Mouse (Mus musculus) embryo, embryonic 10 days (tissue): ENCODE measurements at regions not wholly inside any gene's neighbourhood (a gene's known extent, or its start where the extent isn't known, plus 50 kb on each side); places are given as distances from the start of the nearest gene placed in this dataset.

Source experiments
- DNase-seq: peaks from one replicate; pipeline ENCODE4 v3.0.0-alpha.2; 2015; ENCODE audit warnings: low spot score

DNA sequence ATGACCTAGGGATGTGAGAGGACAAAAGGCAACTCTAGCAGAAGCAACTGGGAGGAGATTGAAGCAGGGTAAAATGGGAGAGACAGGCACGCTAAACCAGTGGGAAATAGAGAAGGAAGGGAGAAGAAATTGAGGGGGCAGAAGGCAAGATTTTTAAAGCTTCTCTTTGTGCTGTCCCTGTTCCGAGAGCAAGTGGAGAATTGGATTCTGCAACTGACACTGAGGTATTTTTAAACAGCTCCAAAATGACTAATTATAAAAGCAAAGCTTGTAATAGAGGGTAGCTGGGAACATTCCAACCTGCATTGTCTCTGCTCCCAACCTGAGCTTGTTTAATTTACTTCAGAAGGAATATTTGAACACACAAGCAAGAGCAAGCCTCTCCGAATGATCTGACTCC, 460.7 kb upstream of the Mgmt start:
- DNase-seq = no peak

DNA sequence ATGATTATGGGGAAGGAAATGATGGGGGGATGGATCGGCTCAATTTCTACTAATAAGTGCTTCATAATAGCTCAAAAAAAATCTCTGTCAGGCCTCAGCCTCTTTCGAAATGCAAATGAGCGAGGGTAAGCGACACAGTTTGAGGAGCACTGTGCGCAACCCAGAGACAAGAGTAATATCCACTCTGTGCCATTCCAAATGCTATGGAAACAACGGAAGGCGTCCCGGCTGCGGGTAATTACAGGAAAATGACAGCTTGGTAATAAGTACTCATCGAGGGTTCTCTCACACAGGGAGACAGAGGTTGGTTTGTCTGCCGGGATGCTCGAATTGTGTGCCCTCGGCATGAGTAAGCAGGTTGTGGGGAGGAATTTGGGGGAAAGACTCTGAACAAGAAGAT, 459.9 kb upstream of the Mgmt start:
- DNase-seq = no peak

DNA sequence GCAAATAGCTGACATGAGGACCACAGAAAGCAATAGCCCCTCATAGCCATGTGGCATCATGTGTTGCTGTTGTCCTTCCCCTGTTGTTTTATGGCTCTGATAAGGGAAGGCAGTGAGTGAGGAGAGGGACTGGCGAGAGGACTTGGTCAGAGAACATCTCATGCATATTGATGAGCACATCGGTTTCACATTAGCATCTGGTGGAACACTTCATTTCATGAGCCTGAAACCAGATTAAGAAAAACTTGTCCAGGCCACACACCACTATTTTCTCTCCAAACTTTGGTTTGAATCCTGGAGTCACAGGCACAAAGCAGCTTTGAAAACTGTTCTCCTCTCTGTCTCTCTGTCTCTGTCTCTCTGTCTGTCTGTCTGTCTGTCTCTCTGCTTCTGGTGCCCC, 451.0 kb upstream of the Mgmt start:
- DNase-seq = no peak

DNA sequence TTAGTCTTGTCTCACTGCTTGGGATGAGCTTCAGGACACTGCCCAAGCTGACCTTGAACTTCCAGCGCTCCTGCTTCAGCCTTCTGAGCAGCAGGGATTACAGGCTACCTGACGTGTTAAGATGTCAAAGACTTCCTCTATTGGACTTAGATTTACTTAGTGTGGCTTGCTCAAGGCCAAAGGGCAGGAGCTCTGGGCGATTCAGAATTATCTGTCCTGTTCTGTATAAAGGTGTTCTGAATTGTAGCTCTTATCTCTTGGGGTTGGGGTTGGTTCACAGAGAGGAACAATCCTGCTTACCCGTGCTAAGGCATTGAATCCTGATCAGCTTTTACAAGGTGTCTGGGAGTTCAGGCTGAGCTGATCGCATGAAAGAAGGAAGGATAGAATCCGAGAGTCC, 449.3 kb upstream of the Mgmt start:
- no peak for DNase-seq

DNA sequence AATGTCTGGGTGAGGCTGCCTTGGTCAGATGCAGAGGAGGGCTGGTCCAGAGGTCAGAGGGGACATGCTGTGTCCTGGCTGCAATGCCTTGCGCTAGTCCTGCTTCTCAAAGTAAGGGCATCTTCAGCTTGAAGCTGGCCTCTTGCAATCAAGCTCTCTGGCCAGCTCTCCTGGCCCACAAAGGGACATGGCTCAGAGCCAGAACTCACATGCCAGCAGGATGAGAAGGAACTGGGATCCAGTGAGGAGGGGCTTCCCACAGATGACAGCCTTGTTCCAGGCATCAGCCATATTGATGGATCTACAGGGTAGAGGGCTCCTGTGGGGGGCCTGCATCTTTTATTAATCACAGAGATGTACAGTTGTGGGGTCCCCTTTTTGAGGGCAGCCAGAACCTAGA, 445.1 kb upstream of the Mgmt start:
- no peak for DNase-seq

DNA sequence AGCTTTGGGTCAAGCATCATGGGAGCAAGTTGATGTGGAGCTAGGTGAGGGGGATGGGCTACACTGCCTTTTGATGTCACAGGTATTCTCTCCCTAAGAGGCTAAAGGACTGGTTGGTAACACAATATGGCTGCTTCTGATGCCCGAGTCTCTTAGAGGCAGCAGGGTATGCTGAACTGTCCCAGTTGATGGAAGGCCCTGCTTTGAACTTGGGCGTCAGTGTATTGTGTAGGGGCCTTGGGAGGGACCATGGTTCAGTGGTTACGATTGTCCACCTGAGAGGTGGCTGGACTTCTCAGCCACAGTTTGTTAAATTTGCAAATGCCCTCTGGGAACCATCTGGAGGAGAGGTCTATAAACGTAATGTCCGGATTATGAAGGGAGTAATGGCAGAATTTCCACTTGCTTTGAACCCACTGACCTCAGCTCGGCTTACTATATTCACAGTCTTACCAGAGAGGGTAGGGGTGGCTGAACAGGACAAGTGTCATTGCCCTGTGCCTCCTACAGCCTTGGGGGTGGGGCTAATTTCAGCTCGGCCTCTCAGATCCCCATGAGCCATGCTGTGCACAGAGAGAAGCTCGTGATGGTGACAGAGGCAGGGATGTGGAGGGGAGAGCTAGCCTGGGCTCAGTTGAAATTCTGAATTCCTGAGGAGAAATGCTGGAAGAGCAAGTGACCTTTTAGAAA, 442.6 kb upstream of the Mgmt start:
- no peak for DNase-seq

DNA sequence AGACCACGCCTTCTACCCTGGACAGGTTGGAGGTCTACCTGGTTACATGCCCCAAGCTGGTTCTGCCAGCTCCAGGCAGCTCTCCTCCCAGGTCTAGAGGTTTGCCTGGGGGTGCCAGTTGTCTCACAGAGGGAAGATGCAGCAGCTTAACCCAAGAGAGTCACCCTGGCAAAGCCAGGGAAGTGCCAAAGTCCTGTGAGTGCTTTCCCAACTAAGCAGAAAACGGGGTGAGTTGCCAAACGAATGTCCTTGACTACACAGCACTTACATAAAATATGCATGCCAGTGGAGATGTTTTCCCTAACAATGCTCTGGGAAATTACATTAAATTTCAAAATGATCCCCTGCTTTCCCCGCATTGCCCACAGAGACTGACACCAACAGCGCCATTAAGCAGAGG, 441.9 kb upstream of the Mgmt start:
- DNase-seq = no peak

DNA sequence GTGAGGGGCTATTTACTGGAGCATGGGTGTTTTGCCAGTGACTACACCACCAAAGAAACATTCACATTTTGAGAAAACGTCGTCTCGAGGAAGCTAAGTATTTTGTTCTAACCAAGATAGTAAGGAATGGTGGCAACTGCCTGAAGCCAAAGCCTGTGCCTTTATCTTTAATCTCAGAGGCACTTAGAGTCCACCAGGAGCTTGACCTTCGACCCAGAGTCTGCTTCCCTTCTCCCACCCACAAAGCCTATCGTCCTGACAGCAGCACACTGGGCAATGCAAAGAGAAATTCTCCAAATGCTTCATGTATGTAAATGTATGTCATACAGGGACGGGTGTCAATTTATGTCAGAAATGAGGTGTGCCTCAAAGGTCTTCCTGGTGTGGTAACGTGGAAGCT, 437.2 kb upstream of the Mgmt start:
- peak; percentile 52 for DNase-seq

DNA sequence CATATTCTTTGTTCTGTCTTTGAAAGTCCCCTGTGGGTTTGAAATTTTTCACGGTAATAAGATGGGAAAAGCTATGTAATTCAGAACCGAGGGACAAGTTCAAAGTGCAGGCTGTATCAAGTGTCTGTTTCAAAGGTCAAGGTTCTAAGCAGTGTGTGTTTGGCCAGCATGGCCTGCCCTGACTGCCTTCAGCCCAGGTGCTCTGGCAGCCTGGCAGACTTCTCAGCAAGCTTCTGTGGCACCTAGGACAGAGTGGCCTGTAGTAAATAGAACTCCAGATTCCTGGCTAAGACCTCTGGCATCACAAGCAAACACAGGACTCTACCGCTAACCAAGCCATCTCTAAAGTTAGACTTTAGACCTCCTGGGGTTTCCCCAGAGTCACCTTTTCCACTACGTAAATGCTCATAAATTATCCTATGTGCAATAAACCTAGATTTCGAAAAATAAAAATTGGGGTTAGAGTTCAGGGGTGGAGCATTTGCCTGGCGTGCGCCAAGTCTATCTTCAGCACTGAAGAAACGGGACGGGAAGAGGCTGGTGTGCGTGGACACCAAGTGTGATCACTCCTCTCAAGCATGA, 436.5 kb upstream of the Mgmt start:
- DNase-seq = no peak

DNA sequence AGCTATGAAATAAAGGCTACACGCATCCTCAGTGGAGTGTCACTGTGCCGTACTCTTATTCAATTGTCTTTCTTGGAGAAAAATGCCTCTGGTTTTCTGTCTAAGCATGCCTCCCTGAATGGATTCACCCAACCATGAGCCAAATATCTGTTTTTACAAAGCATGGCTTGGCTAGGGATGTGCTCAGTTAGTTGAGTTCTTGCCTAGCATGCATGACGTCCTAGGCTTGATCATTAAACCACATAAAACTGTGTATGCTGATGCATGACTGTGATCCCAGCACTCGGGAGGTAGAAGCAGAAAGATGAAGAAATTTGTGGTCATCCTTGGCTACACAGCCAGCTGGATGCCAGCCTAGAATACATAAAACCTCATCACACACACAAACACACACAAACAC, 417.3 kb upstream of the Mgmt start:
- no peak for DNase-seq

DNA sequence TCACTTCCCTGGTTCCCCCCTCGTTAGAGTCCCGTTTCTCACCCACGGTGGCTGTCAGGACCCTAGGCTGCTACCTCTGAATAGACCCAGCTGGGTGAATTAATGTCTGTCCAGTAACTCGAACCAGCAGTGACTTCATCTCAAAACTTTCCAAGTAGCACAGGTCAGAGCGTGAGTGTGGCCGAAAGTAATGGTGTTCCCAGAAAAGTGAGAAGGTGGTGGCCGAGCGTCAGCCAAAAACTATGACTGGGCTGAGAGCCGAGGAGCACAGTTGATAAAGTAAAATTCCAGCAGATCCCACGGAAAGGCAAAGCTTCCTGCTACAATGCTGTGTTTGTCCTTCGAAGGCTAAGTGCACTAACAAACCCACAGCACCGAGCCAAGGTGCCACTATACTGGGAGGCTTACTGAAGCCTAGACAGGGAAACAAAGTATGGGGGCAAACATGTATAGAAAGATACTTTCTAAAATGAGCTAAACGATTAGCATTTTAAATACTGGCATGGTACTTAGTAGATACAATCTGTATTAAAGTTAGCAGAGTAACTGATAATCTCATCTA, 413.7 kb upstream of the Mgmt start:
- DNase-seq = no peak

DNA sequence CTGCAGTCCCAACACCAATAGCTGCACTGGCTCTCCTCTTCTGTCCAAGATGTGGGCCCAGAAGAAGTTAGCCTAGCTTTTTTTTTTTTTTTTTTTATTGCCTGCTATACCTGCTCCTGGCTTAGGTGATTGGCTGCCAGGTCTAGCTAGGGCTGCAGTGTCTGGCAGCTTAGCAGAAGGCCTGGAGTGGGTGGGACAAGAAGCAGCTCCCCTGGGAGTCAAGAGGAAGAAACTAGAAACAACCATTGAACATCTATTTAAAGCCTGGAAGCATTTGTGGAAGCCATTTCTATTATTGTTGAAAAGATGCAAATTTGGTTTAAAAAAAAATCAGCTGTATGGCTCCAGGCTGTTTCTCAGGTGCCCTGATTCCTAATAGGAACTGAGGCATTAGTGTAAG, 411.2 kb upstream of the Mgmt start:
- DNase-seq = no peak

DNA sequence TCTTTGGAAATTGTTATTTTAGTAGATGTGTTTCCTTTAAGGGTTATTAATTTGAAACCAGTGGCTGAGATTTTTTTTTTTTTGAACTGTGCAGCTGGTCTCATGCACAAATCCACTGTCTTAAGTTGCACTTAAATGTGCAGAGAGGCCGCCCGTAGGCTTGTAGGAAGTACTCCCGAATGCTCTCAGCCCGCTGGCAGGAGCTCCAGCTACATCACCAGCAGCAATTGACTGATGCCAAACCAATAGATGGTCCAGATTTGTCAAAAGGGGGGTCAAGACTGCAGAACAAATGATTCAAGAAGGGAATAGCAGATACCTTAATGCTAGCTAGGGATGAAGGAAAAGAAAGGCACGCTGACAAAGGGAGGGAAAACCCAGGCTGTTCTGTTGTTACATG, 406.9 kb upstream of the Mgmt start:
- no peak for DNase-seq

DNA sequence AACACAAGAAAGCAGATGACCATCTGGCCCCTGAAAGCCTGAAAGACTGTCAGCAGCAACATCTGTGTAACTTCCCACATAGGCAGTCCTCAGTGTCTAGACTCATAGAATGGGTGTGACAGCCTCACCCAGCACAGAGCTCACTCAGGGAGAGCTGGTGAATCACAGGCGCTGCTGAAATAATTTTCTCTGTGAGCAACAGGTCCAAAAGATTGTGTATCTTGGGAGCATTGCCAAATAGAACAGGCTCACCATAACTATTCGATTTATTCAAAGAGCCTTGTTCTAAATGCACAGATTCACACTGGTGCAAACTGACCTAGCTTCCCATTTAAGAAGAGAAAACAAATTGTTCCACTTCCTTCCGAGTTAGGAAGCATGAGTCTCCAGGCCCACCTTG, 399.6 kb upstream of the Mgmt start:
- no peak for DNase-seq

DNA sequence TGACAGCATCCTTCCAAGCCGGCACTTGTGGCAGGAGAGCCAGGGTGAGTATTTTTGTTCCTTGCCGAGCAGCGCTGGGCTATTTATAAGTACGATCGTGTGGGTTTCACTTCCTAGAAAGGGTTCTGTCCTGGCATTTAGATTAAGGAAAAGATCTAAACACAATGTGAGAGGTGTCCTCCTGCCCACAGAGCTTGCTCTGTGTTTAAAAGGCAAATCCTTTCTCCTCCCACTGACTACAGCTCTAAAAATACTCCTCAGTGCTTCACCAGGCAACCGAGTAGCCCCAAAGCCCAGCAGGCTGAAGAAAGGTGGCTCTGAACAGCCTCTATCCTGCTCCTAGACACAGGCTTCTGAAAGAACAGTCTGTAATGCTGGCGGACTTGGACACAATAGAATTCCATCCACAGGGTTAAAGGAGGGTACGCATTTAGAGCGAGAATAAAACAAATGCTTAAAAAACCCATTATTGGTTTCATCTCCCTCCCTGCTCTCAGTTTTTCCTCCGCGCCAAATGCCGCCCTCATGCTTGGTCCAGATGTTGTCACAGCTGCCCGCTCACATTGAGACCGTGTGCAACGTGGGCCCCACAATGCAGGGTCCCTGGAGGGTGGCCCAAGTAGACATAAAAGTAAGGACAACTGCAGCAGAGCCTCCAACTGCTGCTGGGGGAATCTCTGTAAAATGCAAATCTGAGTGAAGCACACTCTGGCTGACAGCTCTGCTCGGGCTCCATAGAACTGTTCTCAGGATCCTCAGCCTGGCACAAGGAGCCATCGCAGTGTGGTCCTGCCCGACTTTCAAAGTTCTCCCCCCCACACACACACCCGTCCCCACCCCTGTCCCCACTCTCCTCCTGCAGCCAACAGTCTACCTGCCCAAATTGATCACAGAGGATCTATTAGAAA, 397.8 kb upstream of the Mgmt start:
- DNase-seq = peak; percentile 35

DNA sequence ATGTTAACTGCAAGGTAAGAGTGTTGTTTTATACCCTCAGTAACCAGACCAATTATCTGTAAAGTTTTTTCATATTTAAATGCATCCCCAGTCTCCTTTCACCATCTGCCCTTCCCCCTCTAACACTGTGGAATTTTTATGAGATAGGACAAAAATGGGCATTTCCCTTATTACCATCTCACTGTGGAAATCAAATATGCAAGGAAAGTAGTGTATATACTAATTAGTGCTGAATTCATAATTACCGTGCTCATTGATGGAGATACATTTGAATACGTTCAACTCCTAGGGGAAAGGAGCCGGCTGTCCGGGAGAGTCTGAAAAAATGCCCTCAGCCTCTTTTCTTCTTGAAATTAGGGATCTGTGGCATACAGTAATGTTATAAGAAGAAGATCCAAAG, 394.4 kb upstream of the Mgmt start:
- DNase-seq = no peak

DNA sequence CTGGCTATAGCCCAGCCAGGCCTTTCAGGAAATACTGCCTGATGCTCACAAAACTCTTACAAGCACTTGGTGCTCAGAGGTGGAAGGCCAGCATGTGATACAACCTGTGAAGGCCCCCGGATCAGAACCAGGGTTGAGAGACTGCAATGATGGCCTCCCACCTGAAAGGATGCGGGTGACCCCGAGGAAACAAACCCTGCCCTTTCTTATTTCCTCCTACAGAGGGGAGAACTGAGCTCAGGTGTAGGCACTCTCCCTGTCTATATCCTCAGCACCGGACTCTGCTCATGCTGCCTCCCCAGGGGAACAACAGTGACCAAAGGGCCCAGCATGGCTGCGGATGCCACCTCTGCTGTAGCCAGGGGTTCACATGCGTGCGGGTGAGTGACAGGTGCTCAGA, 393.3 kb upstream of the Mgmt start:
- DNase-seq = no peak

DNA sequence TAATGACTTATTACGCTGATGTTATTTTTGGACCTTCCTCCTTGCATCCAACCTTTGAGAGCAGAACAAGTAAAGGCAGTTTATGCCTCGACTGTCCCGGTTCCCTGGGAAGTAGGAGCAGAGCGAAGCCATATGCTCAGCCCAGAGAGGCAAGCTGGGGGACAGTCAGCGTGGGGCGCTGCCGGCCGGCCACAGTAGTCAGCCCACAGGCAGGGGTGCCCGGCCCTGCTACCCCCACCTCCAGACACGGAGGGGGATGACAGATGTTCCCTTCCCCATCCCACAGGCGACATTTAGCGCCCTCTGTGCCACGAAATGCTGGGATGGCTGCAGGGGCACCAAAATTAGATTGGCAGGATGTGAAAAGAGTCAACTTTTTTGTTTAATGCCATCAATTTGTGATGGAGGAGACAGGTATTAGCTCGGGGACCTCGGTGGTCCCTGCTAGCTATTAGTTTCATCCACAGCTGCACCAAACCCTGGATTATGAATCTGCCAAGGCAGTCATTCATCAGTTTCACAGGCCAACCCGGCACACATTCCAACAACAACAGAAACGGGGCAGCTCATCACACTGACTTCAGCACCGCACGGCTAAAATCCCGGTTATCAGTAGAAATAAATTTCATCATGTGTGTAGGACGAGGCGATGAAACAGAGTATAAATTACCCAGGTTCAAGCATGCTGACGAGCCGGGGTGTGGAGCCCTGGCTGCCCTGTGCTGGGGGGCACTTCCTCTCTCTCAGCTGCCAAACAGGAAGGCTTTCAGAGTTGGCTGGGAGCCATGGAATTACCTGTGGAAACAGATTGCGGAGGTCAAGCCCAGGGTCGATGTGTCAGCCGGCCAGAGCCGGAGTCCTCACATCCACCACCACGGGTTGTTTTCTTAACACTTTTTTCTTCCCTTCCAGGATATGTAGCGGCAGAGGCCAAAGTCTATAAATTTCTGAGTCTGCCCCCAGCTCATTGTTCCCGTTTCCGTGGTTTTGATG, 392.3 kb upstream of the Mgmt start:
- DNase-seq = peak; percentile 81

DNA sequence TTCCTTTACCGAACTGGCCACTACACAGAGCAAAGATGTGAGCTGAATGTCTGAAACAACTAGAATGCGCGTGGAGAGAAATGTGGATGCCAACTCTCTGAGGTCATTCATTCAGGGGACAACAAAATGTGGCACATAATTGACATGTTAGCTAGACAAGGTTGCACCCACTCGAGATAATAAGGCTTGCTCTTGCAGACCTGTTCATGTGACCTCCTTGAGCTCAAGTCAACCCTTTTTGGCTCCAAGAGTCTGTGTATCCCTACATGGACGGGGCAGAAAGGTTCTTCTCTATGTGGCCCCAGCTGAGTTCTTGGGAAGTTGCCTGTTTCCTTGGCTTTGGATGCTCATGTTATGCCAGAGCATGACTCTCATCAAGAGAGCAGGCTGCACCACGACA, 383.0 kb upstream of the Mgmt start:
- no peak for DNase-seq

DNA sequence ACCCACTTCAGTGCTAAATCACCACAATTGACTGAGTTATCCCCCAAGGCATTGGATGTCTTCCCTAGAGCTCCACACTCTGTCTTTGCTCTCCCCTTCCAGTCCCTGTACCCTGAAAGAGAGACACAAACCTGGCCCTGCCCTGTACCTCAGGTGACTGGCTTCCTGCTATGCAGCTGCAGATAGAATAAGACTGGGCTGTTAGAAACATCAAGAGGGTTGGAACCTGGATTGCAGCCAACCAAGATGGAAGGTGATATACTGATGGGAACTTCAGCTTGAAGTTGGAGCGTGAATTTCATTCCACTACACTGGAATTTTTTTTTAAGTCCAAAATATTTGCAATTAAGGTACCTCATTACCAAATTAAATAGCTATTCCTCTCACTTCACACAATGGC, 379.0 kb upstream of the Mgmt start:
- DNase-seq = no peak

DNA sequence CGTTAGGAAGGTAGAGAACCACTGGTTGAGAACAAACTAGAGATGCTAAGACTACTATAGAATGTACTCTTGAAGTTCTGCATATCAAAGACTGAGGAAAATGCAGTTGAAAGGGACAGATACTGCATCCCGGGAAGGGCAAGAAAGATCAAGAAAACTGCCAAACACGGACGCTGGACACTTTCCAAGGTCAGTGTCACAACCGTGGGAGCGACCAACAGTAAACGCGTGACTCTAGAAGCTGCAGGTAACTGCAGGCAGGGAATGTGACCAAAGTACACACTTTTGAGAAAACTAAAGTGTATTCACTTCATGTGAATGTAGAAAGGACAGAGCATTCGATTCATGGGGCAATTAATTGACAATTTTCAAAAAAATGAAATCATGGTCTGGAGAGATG, 368.6 kb upstream of the Mgmt start:
- DNase-seq = no peak
